Mouse (Mus musculus): ENCODE results near the gene 6430548M08Rik. TPM values are rescaled to one million over a fixed set of nuclear protein-coding genes. Genes with fewer than 3 reads are reported as not detected.

The 6430548M08Rik gene
- polyA plus RNA-seq, 1 experiment from 2014 or later = 20.4 TPM

GRCm38 (mm10) chr8:120204736-120205360 is 90.9 kb downstream of the 6430548M08Rik start:
- H3K27ac ChIP-seq (ENCODE audit: low read depth, low read length) = no peak overlapping the region
- H3K36me3 ChIP-seq (ENCODE audit: control insufficient read depth, insufficient read depth, low read length) = no peaks in the 10 kb centered on the region
- no peaks in the 10 kb centered on the region for H3K4me1 ChIP-seq (ENCODE audit: control insufficient read depth, insufficient read depth, low read length)
- no peak overlapping the region for H3K9ac ChIP-seq (ENCODE audit: low read length)
- H3K27me3 ChIP-seq (replicated peaks; ENCODE audit: control insufficient read depth, insufficient read depth, low read length) = no peaks in the 10 kb centered on the region
- WGBS = 73% methylated on average over 7 of the region's 7 CpGs
- no peak overlapping the region for H3K4me2 ChIP-seq (ENCODE audit: low read length)
- DNase-seq (ENCODE audit: low spot score) = no peak
- no peak overlapping the region for H3K4me3 ChIP-seq (ENCODE audit: low read depth, low read length)
- ATAC-seq = no peak
- H3K9me3 ChIP-seq (replicated peaks; ENCODE audit: control insufficient read depth, low read length) = 0 out of 2 replicates have a peak, but pooled peaks cover under 1% of the 10 kb centered on the region

- Histone ChIP-seq H3K9ac (ENCODE audit: low read length) (no peak overlapping the region), H3K4me1 (ENCODE audit: control insufficient read depth, insufficient read depth, low read length) (no peaks in the 10 kb centered on the region), H3K27ac (ENCODE audit: low read depth, low read length) (no peak overlapping the region), H3K4me3 (ENCODE audit: low read depth, low read length) (no peak overlapping the region), H3K36me3 (ENCODE audit: control insufficient read depth, insufficient read depth, low read length) (no peaks in the 10 kb centered on the region), H3K4me2 (ENCODE audit: low read length) (no peak overlapping the region), H3K9me3 (replicated peaks; ENCODE audit: control insufficient read depth, low read length) (no peaks in the 10 kb centered on the region), H3K27me3 (replicated peaks; ENCODE audit: control insufficient read depth, insufficient read depth, low read length) (no peaks in the 10 kb centered on the region)
- ATAC-seq (no peak), DNase-seq (ENCODE audit: low spot score) (no peak)
- 88% methylated on average over 9 of the region's 9 CpGs for WGBS
Observed at GRCm38 (mm10) chr8:120205916-120206315, 92.0 kb downstream of the 6430548M08Rik start.

DNA sequence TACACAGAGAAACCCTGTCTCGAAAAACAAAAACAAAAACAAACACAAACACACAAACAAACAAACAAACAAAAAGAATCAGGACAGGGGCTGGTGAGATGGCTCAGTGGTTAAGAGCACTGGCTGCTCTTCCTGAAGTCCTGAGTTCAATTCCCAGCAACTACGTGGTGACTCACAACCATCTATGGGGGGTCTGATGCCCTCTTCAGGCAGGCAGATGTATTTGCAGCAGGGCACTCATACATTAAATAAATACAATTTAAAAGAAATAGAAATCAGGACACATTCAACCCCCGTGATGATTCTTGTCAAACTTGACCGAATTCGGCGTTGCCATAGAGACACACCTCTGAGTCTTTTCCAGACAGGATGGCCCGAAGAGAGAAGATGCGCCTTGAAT is 93.4 kb downstream of the 6430548M08Rik start:
- no peak overlapping the region for H3K4me3 ChIP-seq (ENCODE audit: low read depth, low read length)
- DNase-seq (ENCODE audit: low spot score) (no peak), ATAC-seq (no peak)
- no peaks in the 10 kb centered on the region for H3K9me3 ChIP-seq (replicated peaks; ENCODE audit: control insufficient read depth, low read length)
- H3K27ac ChIP-seq (ENCODE audit: low read depth, low read length) = no peak overlapping the region
- H3K9ac ChIP-seq (ENCODE audit: low read length) = no peak overlapping the region
- no peaks in the 10 kb centered on the region for H3K4me1 ChIP-seq (ENCODE audit: control insufficient read depth, insufficient read depth, low read length)
- no peak overlapping the region for H3K4me2 ChIP-seq (ENCODE audit: low read length)
- no peaks in the 10 kb centered on the region for H3K27me3 ChIP-seq (replicated peaks; ENCODE audit: control insufficient read depth, insufficient read depth, low read length)
- H3K36me3 ChIP-seq (ENCODE audit: control insufficient read depth, insufficient read depth, low read length) = no peaks in the 10 kb centered on the region
- WGBS = 86% methylated on average over 8 of the region's 8 CpGs

GRCm38 (mm10) chr8:120208113-120208512 is 94.2 kb downstream of the 6430548M08Rik start:
- 81% methylated on average over 11 of the region's 11 CpGs for WGBS
- H3K27me3 ChIP-seq (replicated peaks; ENCODE audit: control insufficient read depth, insufficient read depth, low read length) = no peaks in the 10 kb centered on the region
- no peaks in the 10 kb centered on the region for H3K9me3 ChIP-seq (replicated peaks; ENCODE audit: control insufficient read depth, low read length)
- no peak overlapping the region for H3K4me3 ChIP-seq (ENCODE audit: low read depth, low read length)
- H3K4me2 ChIP-seq (ENCODE audit: low read length) = no peak overlapping the region
- H3K9ac ChIP-seq (ENCODE audit: low read length) = no peak overlapping the region
- no peak for ATAC-seq
- H3K27ac ChIP-seq (ENCODE audit: low read depth, low read length) = no peak overlapping the region
- H3K36me3 ChIP-seq (ENCODE audit: control insufficient read depth, insufficient read depth, low read length) = no peaks in the 10 kb centered on the region
- H3K4me1 ChIP-seq (ENCODE audit: control insufficient read depth, insufficient read depth, low read length) = no peaks in the 10 kb centered on the region
- DNase-seq (ENCODE audit: low spot score) = no peak

DNA sequence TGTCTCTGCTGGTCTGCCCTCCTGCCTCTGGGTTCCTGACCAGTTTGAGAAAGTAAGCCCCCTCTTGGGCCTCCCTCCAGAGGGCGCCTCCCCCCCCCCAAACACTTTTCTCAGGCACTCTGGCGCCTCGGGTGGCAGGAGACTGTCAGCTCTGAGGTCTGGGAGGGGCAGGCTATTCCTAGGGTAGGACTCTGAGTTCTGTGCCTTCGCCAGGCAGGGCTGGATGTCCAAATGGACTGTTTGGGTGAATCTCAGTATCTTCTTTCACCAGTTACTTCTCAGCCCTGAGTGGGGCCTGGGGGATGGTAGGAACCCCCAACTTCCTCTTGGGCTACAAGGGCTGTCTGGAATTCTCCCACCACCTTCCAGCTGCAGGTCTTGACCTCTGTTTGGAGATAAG is 97.4 kb downstream of the 6430548M08Rik start:
- WGBS = 11% methylated on average over 4 of the region's 4 CpGs
- Histone ChIP-seq H3K4me3 (ENCODE audit: low read depth, low read length) (no peak overlapping the region), H3K36me3 (ENCODE audit: control insufficient read depth, insufficient read depth, low read length) (no peaks in the 10 kb centered on the region), H3K27ac (ENCODE audit: low read depth, low read length) (no peak overlapping the region), H3K9ac (ENCODE audit: low read length) (no peak overlapping the region), H3K4me2 (ENCODE audit: low read length) (no peak overlapping the region), H3K4me1 (ENCODE audit: control insufficient read depth, insufficient read depth, low read length) (no peaks in the 10 kb centered on the region), H3K27me3 (replicated peaks; ENCODE audit: control insufficient read depth, insufficient read depth, low read length) (no peaks in the 10 kb centered on the region), H3K9me3 (replicated peaks; ENCODE audit: control insufficient read depth, low read length) (no peaks in the 10 kb centered on the region)
- ATAC-seq (no peak), DNase-seq (ENCODE audit: low spot score) (no peak)

DNA sequence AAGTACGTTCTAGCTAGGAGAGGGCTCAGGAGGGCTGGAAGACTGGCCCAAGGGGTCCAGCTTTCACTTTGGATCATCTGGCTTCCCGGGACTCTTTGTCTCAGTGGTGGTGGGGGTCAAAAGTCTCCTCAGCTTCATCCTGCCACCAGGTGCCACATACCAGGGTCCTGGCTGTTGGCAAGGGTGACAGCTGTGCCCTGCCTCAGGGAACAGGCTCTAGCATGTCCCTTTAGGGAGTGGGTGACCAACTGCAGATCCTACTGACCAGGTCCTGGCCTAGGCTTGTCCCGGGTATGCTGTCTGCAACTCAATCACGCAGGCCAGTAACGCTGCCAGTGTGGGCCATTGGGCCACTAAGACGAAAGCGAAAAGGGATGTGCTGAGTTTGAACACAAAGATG is 98.6 kb downstream of the 6430548M08Rik start:
- H3K36me3 ChIP-seq (ENCODE audit: control insufficient read depth, insufficient read depth, low read length) = no peaks in the 10 kb centered on the region
- no peak overlapping the region for H3K4me3 ChIP-seq (ENCODE audit: low read depth, low read length)
- DNase-seq (ENCODE audit: low spot score) = no peak
- no peaks in the 10 kb centered on the region for H3K9me3 ChIP-seq (replicated peaks; ENCODE audit: control insufficient read depth, low read length)
- 0 out of 2 replicates have a peak, but pooled peaks cover 4% of the 10 kb centered on the region for H3K4me1 ChIP-seq (ENCODE audit: control insufficient read depth, insufficient read depth, low read length)
- H3K4me2 ChIP-seq (ENCODE audit: low read length) = no peak overlapping the region
- 89% methylated on average over 7 of the region's 7 CpGs for WGBS
- ATAC-seq = no peak
- H3K27ac ChIP-seq (ENCODE audit: low read depth, low read length) = no peak overlapping the region
- H3K9ac ChIP-seq (ENCODE audit: low read length) = no peak overlapping the region
- no peaks in the 10 kb centered on the region for H3K27me3 ChIP-seq (replicated peaks; ENCODE audit: control insufficient read depth, insufficient read depth, low read length)

DNA sequence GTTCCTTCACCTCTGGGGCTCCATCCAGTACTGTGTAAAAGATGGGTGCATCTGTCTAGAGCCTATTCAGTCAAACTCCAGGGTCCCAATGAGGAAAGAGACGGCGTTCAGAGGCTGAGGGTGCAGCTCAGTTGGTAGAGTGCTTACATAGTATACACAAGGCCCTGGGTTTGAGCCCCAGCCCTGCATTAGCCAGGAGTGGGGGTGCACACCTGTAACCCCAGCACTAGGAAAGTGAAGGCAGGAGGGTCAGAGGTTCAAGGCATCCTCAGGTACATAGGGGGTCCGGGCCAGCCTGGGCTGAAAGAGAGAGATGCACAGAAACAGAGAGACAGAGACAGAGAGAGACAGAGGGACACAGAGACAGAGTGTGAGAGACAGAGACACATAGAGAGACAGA is 99.3 kb downstream of the 6430548M08Rik start:
- Histone ChIP-seq H3K4me2 (ENCODE audit: low read length) (no peak overlapping the region), H3K27me3 (replicated peaks; ENCODE audit: control insufficient read depth, insufficient read depth, low read length) (no peaks in the 10 kb centered on the region), H3K4me3 (ENCODE audit: low read depth, low read length) (no peak overlapping the region), H3K9me3 (replicated peaks; ENCODE audit: control insufficient read depth, low read length) (no peaks in the 10 kb centered on the region), H3K9ac (ENCODE audit: low read length) (no peak overlapping the region), H3K36me3 (ENCODE audit: control insufficient read depth, insufficient read depth, low read length) (no peaks in the 10 kb centered on the region), H3K4me1 (ENCODE audit: control insufficient read depth, insufficient read depth, low read length) (0 out of 2 replicates have a peak, but pooled peaks cover 4% of the 10 kb centered on the region), H3K27ac (ENCODE audit: low read depth, low read length) (no peak overlapping the region)
- WGBS = 95% methylated on average over 3 of the region's 3 CpGs
- DNase-seq (ENCODE audit: low spot score) (no peak), ATAC-seq (no peak)

DNA sequence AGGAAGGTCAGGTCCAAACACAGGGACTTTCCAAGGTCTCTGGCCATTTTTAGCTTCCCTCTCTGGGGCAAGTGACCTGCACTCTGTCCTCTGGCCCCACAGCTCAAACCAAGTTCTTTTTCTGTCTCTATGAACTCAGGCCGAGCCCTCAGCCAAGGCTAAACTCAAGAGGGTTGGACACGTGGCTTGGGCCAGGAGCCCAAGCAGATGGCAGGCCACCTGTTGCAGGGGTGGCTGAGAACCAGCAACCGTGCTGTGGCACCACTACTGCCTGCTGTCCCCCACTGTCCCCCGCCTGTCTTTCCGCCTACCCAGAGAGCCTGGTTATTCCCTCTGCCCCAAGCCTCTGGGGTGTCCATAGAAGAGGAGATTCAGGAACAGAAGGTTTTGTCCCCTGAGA is 100.0 kb downstream of the 6430548M08Rik start:
- H3K27ac ChIP-seq (ENCODE audit: low read depth, low read length) = no peak overlapping the region
- no peak overlapping the region for H3K4me2 ChIP-seq (ENCODE audit: low read length)
- no peaks in the 10 kb centered on the region for H3K27me3 ChIP-seq (replicated peaks; ENCODE audit: control insufficient read depth, insufficient read depth, low read length)
- no peaks in the 10 kb centered on the region for H3K36me3 ChIP-seq (ENCODE audit: control insufficient read depth, insufficient read depth, low read length)
- DNase-seq (ENCODE audit: low spot score) = peak; percentile 65
- 0 out of 2 replicates have a peak, but pooled peaks cover 4% of the 10 kb centered on the region for H3K4me1 ChIP-seq (ENCODE audit: control insufficient read depth, insufficient read depth, low read length)
- no peak overlapping the region for H3K9ac ChIP-seq (ENCODE audit: low read length)
- no peak for ATAC-seq
- H3K4me3 ChIP-seq (ENCODE audit: low read depth, low read length) = no peak overlapping the region
- WGBS = 59% methylated on average over 5 of the region's 5 CpGs
- no peaks in the 10 kb centered on the region for H3K9me3 ChIP-seq (replicated peaks; ENCODE audit: control insufficient read depth, low read length)

Data from forebrain, embryonic 14.5 days (tissue).